Mouse (Mus musculus) cerebellum, postnatal 10 days (tissue): ENCODE measurements around the gene Tmem38a.

Experiments
- DNase-seq, 2 experiments: peaks; one replicate each; pipeline ENCODE4 v3.0.0; 2021; ENCODE audit warnings: mixed read lengths in 2 of 2

Tmem38a gene

GRCm38 (mm10) chr8:72584390-72584789 lies 12.5 kb downstream of the Tmem38a start:
- DNase-seq, result no peak

GRCm38 (mm10) chr8:72587806-72588205 lies 16.0 kb downstream of the Tmem38a start:
- peak; percentile 81 for DNase-seq

GRCm38 (mm10) chr8:72588865-72589264 lies 17.0 kb downstream of the Tmem38a start:
- DNase-seq, result no peak

GRCm38 (mm10) chr8:72589286-72589685 lies 17.4 kb downstream of the Tmem38a start:
- DNase-seq, result peak in 1 of 2 experiments; percentile 26

GRCm38 (mm10) chr8:72590198-72590597 lies 18.3 kb downstream of the Tmem38a start:
- peak; percentile 67 to 72 for DNase-seq
